Mouse (Mus musculus): Measurements from ENCODE around the gene Gm20479. TPM values are rescaled to one million over a fixed set of nuclear protein-coding genes. Genes with fewer than 3 reads are reported as not detected.

Gm20479 gene
- polyA plus RNA-seq, 1 experiment from 2014 or later = not detected

DNA sequence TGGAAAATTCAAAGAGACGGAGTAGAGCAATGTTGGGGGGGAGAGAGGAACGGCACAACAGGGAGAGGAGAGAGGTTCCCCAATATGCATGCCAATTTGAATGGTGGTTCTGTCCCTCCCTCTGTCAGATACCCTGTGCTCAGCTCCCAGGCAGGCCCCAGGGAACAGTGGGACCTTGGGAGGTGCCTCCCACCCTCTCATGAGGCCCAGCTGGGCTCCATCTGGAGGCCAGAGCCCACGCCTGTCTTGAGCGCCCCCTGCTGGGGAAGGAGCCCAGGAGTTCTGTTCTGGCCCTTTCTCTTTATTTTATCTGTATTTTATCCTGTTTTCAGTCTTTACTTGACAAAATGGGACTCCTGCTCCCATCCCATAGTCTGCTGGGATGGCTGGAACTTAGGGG lies 27.5 kb upstream of the Gm20479 start:
- peak; percentile 84 for TF ChIP-seq CTCF (IDR thresholded peaks at IDR 0.05; ENCODE audit: low read depth)
- no peak for TF ChIP-seq EP300 (IDR thresholded peaks at IDR 0.05; ENCODE audit: low read depth)
- H3K4me2 ChIP-seq (ENCODE audit: low read depth, low read length) = no peak overlapping the region
- no peaks in the 10 kb centered on the region for H3K36me3 ChIP-seq (replicated peaks; ENCODE audit: insufficient read depth, low read length)
- no peak overlapping the region for H3K4me3 ChIP-seq (ENCODE audit: low read depth, low read length)
- DNase-seq (peak; percentile 73), ATAC-seq (no peak)
- 44% methylated on average over 4 of the region's 4 CpGs for WGBS (ENCODE audit: insufficient replicate concordance)
- no peak overlapping the region for H3K27ac ChIP-seq (ENCODE audit: low read depth)
- H3K9me3 ChIP-seq (ENCODE audit: low read length) = no peaks in the 10 kb centered on the region
- no peaks in the 10 kb centered on the region for H3K27me3 ChIP-seq (ENCODE audit: insufficient read depth, low read length)
- H3K9ac ChIP-seq (replicated peaks) = no peak overlapping the region
- H3K4me1 ChIP-seq (ENCODE audit: insufficient read depth) = no peaks in the 10 kb centered on the region

DNA sequence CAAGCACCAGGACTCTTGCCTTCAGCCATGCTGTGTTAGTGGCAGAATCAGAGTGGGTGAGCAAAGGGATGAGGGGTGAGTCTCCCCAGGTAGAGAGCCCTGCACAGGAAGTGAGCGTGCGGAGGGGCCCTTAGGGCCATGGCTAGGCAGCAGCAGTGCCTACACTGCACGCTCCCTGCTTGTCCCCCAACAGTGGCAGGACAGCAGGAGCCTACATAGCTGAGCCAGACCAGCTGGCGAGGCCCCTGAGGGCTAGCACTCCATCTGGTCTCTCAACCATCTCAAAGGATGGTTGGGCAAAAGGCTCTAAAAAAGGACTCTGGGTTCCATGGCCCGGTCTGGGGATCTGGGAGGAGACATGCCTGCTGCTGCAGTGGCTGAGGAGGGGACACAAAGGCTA lies 26.9 kb upstream of the Gm20479 start:
- no peak for ATAC-seq
- no peak overlapping the region for H3K4me2 ChIP-seq (ENCODE audit: low read depth, low read length)
- no peaks in the 10 kb centered on the region for H3K27me3 ChIP-seq (ENCODE audit: insufficient read depth, low read length)
- no peak for TF ChIP-seq EP300 (IDR thresholded peaks at IDR 0.05; ENCODE audit: low read depth)
- no peak for TF ChIP-seq CTCF (IDR thresholded peaks at IDR 0.05; ENCODE audit: low read depth)
- H3K4me1 ChIP-seq (ENCODE audit: insufficient read depth) = no peaks in the 10 kb centered on the region
- no peak overlapping the region for H3K9ac ChIP-seq (replicated peaks)
- H3K9me3 ChIP-seq (ENCODE audit: low read length) = no peaks in the 10 kb centered on the region
- H3K4me3 ChIP-seq (ENCODE audit: low read depth, low read length) = no peak overlapping the region
- H3K27ac ChIP-seq (ENCODE audit: low read depth) = no peak overlapping the region
- 76% methylated on average over 5 of the region's 5 CpGs for whole genome bisulfite sequencing (ENCODE audit: insufficient replicate concordance)
- DNase-seq = no peak
- no peaks in the 10 kb centered on the region for H3K36me3 ChIP-seq (replicated peaks; ENCODE audit: insufficient read depth, low read length)

DNA sequence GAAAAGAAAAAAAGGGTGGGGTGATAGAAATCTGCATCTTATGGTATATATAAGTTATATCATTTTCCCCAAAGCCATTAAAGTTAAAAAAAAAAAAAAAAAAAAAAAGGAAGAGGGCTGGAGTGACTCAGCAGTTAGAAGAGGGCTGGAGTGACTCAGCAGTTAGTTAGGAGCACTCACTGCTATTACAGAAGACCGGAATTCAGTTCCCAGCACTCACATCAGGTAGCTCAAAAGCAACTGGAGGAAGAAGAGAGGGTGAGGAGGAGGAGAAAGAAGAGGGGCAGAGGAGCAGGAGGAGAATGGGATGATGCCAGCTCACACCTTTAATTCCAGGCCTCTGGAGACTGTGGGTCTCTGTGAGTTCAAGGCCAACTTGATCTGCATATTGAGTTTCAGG lies 26.0 kb upstream of the Gm20479 start:
- no peak for TF ChIP-seq CTCF (IDR thresholded peaks at IDR 0.05; ENCODE audit: low read depth)
- no peak for TF ChIP-seq EP300 (IDR thresholded peaks at IDR 0.05; ENCODE audit: low read depth)
- no peak overlapping the region for H3K4me2 ChIP-seq (ENCODE audit: low read depth, low read length)
- H3K27me3 ChIP-seq (ENCODE audit: insufficient read depth, low read length) = no peaks in the 10 kb centered on the region

DNA sequence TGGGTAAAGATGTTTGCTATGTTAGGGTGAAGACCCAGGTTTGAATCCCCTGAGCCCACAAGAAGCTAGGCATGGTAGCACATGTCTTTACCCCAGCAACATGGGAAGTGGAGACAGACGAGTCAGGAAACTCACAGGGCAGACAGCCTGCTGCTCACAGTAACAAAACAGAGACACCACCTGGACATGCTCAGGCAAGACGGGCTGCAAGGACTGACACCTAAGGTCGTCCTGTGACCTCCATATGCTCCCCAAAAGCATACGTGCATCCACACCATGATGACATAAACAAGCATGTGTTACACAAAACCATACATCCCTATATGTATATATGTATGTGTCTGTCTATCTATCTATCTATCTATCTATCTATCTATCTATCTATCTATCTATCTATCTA lies 24.3 kb upstream of the Gm20479 start:
- 0 out of 2 replicates have a peak, but pooled peaks cover 4% of the 10 kb centered on the region for H3K27me3 ChIP-seq (ENCODE audit: insufficient read depth, low read length)
- H3K9ac ChIP-seq (replicated peaks) = no peak overlapping the region
- TF ChIP-seq EP300 (IDR thresholded peaks at IDR 0.05; ENCODE audit: low read depth) (no peak), CTCF (IDR thresholded peaks at IDR 0.05; ENCODE audit: low read depth) (no peak)
- no peak for DNase-seq
- H3K27ac ChIP-seq (ENCODE audit: low read depth) = no peak overlapping the region
- no peak overlapping the region for H3K4me2 ChIP-seq (ENCODE audit: low read depth, low read length)
- no peak for ATAC-seq
- 46% methylated on average over 4 of the region's 4 CpGs for WGBS (ENCODE audit: insufficient replicate concordance)
- H3K4me1 ChIP-seq (ENCODE audit: insufficient read depth) = no peaks in the 10 kb centered on the region
- H3K9me3 ChIP-seq (ENCODE audit: low read length) = no peaks in the 10 kb centered on the region
- H3K4me3 ChIP-seq (ENCODE audit: low read depth, low read length) = no peak overlapping the region
- no peaks in the 10 kb centered on the region for H3K36me3 ChIP-seq (replicated peaks; ENCODE audit: insufficient read depth, low read length)

More for the DNA sequence above, 26.0 kb upstream of the Gm20479 start:
- Histone ChIP-seq H3K9me3 (ENCODE audit: low read length) (no peaks in the 10 kb centered on the region), H3K4me1 (ENCODE audit: insufficient read depth) (no peaks in the 10 kb centered on the region), H3K4me3 (ENCODE audit: low read depth, low read length) (no peak overlapping the region), H3K27ac (ENCODE audit: low read depth) (no peak overlapping the region), H3K36me3 (replicated peaks; ENCODE audit: insufficient read depth, low read length) (no peaks in the 10 kb centered on the region), H3K9ac (replicated peaks) (no peak overlapping the region)
- 67% methylated on average over 1 of the region's 1 CpGs for WGBS (ENCODE audit: insufficient replicate concordance)
- no peak for DNase-seq
- no peak for ATAC-seq

DNA sequence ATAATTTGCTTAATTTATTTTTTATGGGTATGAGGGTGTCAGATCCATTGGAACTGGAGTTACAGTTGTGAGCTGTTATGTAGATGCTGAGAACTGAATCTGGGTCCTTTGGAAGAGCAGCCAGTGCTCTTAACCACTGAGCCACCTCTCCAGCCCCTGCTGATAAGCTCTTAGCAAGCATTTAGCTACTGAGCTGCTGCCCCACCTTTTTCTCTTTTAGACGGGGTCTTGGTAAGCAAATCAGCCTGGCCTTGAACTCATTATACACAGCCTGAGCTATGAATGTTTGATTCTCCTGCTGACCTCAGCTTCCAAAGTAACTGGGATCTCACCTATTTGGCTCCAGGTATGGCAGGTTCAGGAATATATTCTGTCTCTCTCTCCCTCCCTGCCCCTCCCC lies 23.8 kb upstream of the Gm20479 start:
- no peak overlapping the region for H3K9ac ChIP-seq (replicated peaks)
- no peak overlapping the region for H3K27ac ChIP-seq (ENCODE audit: low read depth)
- H3K4me2 ChIP-seq (ENCODE audit: low read depth, low read length) = no peak overlapping the region
- 0 out of 2 replicates have a peak, but pooled peaks cover 5% of the 10 kb centered on the region for H3K27me3 ChIP-seq (ENCODE audit: insufficient read depth, low read length)
- ATAC-seq = no peak
- 27% methylated on average over 1 of the region's 1 CpGs for WGBS (ENCODE audit: insufficient replicate concordance)
- H3K4me1 ChIP-seq (ENCODE audit: insufficient read depth) = no peaks in the 10 kb centered on the region
- no peaks in the 10 kb centered on the region for H3K36me3 ChIP-seq (replicated peaks; ENCODE audit: insufficient read depth, low read length)
- no peaks in the 10 kb centered on the region for H3K9me3 ChIP-seq (ENCODE audit: low read length)
- DNase-seq = no peak
- TF ChIP-seq EP300 (IDR thresholded peaks at IDR 0.05; ENCODE audit: low read depth) (no peak), CTCF (IDR thresholded peaks at IDR 0.05; ENCODE audit: low read depth) (no peak)
- H3K4me3 ChIP-seq (ENCODE audit: low read depth, low read length) = no peak overlapping the region

DNA sequence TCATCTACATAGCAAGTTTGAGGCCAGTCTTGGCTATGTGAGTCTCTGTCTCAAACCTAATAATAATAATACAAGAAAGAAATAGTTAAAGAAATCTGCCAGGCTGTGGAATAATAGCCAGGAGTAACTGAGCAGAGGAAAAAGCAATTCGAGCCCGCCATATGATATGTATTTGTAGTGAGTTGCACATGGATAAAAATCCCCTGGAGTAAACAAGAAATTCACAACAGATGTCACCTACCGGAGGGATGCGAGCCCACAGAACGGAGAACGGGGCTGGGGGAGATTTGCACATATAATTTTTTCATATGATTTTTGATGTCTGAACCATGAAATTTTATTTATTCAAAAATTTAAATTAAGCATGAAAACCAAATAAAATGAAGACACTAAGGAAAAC lies 22.6 kb upstream of the Gm20479 start:
- Histone ChIP-seq H3K27ac (ENCODE audit: low read depth) (no peak overlapping the region), H3K4me3 (ENCODE audit: low read depth, low read length) (no peak overlapping the region), H3K4me2 (ENCODE audit: low read depth, low read length) (no peak overlapping the region), H3K36me3 (replicated peaks; ENCODE audit: insufficient read depth, low read length) (no peaks in the 10 kb centered on the region), H3K4me1 (ENCODE audit: insufficient read depth) (no peaks in the 10 kb centered on the region), H3K9ac (replicated peaks) (no peak overlapping the region), H3K27me3 (ENCODE audit: insufficient read depth, low read length) (peaks cover 15% of the 10 kb centered on the region), H3K9me3 (ENCODE audit: low read length) (no peaks in the 10 kb centered on the region)
- DNase-seq = no peak
- 88% methylated on average over 6 of the region's 6 CpGs for WGBS (ENCODE audit: insufficient replicate concordance)
- TF ChIP-seq CTCF (IDR thresholded peaks at IDR 0.05; ENCODE audit: low read depth) (no peak), EP300 (IDR thresholded peaks at IDR 0.05; ENCODE audit: low read depth) (no peak)
- ATAC-seq = no peak

DNA sequence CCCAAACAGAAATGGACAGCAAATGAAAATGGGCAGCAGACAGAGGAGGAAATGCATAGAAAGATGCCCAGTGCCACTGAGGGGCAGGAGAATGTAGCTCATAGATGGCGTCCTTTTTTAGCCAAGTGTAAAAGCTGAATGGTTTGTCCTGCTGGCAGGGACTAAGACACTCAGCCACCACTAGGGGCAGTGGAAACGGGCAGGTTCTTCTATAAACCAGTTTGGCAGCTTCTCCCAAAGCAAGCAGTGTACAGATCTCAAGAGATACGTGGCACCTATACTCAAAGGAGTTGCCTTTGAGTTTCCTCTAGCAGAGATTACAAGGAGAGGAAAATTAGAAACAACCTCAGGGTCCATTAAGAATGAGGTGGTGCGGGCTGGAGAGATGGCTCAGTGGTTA lies 21.2 kb upstream of the Gm20479 start:
- DNase-seq (no peak), ATAC-seq (no peak)
- Histone ChIP-seq H3K27ac (ENCODE audit: low read depth) (no peak overlapping the region), H3K9ac (replicated peaks) (no peak overlapping the region), H3K4me2 (ENCODE audit: low read depth, low read length) (no peak overlapping the region), H3K27me3 (ENCODE audit: insufficient read depth, low read length) (peaks cover 27% of the 10 kb centered on the region), H3K9me3 (ENCODE audit: low read length) (no peaks in the 10 kb centered on the region), H3K4me3 (ENCODE audit: low read depth, low read length) (no peak overlapping the region), H3K36me3 (replicated peaks; ENCODE audit: insufficient read depth, low read length) (no peaks in the 10 kb centered on the region), H3K4me1 (ENCODE audit: insufficient read depth) (no peaks in the 10 kb centered on the region)
- TF ChIP-seq EP300 (IDR thresholded peaks at IDR 0.05; ENCODE audit: low read depth) = no peak
- TF ChIP-seq CTCF (IDR thresholded peaks at IDR 0.05; ENCODE audit: low read depth) = peak; percentile 61
- WGBS (ENCODE audit: insufficient replicate concordance) = 20% methylated on average over 4 of the region's 4 CpGs

Measured in liver, postnatal 0 days (tissue).